Mouse (Mus musculus) heart, embryonic 14.5 days (tissue): ENCODE results near the gene Mst1. TPM values are rescaled to one million over a fixed set of nuclear protein-coding genes. Genes with fewer than 3 reads are reported as not detected.

ENCODE experiments used
- ATAC-seq: fragments of 200-750 bp; cut with Nextera tagmentation; 2 replicates; pipeline ENCODE4 v1.8.0; 2017; ENCODE audit warnings: low read depth, moderate TSS enrichment; ENCODE audit not compliant: insufficient number of reproducible peaks, insufficient read depth, low FRiP score
- H3K27ac ChIP-seq, 2 experiments: fragments of 200-500 bp in 1 of 2; fragments of 300-500 bp in 1 of 2; sonication (generic) in 1 of 2; replicated peaks in 1 of 2; 2 replicates each; pipeline ENCODE4 v1.5.1; 2012 to 2014; ENCODE audit warnings: low read depth in 2 of 2, low read length in 2 of 2, control low read depth in 1 of 2, mild to moderate bottlenecking in 1 of 2, mixed read lengths in 1 of 2; ENCODE audit not compliant: control insufficient read depth in 1 of 2, insufficient read depth in 1 of 2
- H3K27me3 ChIP-seq: fragments of 300-500 bp; sonication (generic); 2 replicates; pipeline ENCODE4 v1.6.1; 2014; ENCODE audit warnings: mild to moderate bottlenecking, low read length, control low read depth; ENCODE audit not compliant: control insufficient read depth, insufficient read depth
- H3K36me3 ChIP-seq: fragments of 300-500 bp; sonication (generic); 2 replicates; pipeline ENCODE4 v1.6.1; 2014; ENCODE audit warnings: mild to moderate bottlenecking, control low read depth, low read length, mixed read lengths; ENCODE audit not compliant: control insufficient read depth, insufficient read depth
- H3K4me1 ChIP-seq, 2 experiments: fragments of 200-500 bp in 1 of 2; fragments of 300-500 bp in 1 of 2; sonication (generic) in 1 of 2; 2 replicates each; pipeline ENCODE4 v1.6.1; 2012 to 2014; ENCODE audit warnings: low read length in 2 of 2, control low read depth in 1 of 2, mixed read lengths in 1 of 2; ENCODE audit not compliant: control insufficient read depth in 2 of 2, insufficient read depth in 2 of 2
- H3K4me2 ChIP-seq: fragments of 300-500 bp; sonication (generic); 2 replicates; pipeline ENCODE4 v1.6.1; 2014; ENCODE audit warnings: mild to moderate bottlenecking, low read length
- H3K4me3 ChIP-seq, 2 experiments: fragments of 200-500 bp in 1 of 2; fragments of 300-500 bp in 1 of 2; sonication (generic) in 1 of 2; 2 replicates each; pipeline ENCODE4 v1.5.1; 2012 to 2014; ENCODE audit warnings: low read length in 2 of 2, mild to moderate bottlenecking in 2 of 2, control low read depth in 1 of 2, low read depth in 1 of 2, moderate library complexity in 1 of 2; ENCODE audit not compliant: control insufficient read depth in 1 of 2, insufficient read depth in 1 of 2
- H3K9ac ChIP-seq: fragments of 300-500 bp; sonication (generic); 2 replicates; pipeline ENCODE4 v1.6.1; 2014; ENCODE audit warnings: mild to moderate bottlenecking, low read length
- H3K9me3 ChIP-seq: fragments of 300-500 bp; sonication (generic); 2 replicates; pipeline ENCODE4 v1.6.1; 2016; ENCODE audit warnings: low read length, control low read depth; ENCODE audit not compliant: control insufficient read depth
- WGBS: fragments of 180-500 bp; shearing (Covaris S2); extraction: QIAGEN DNeasy Blood & Tissue Kit; methylation state at CpG from one replicate; pipeline ENCODE4 v1.1.7; 2014; 5-methylcytosine and 5-hydroxymethylcytosine counted together
- polyA plus RNA-seq: library from polyadenylated mRNA; unstranded; fragments of >200 nt; fragmentation: Nextera tagmentation; extraction: Ambion mirVana; gene quantifications from 2 replicates; pipeline ENCODE4 v1.2.1, GENCODE M21; 2014

Mst1 gene
- polyA plus RNA-seq, 1 experiment from 2014 or later, result not detected

GRCm38 (mm10) chr9:108126436-108127180, 46.4 kb downstream of the Mst1 start:
- 86% methylated on average over 17 of the region's 17 CpGs for WGBS
- Histone ChIP-seq H3K27ac (no peak overlapping the region), H3K9ac (no peak overlapping the region), H3K4me2 (no peak overlapping the region), H3K36me3 (no peaks in the 10 kb centered on the region), H3K4me3 (no peak overlapping the region), H3K4me1 (no peaks in the 10 kb centered on the region; a peak in 1 of 4 replicates), H3K27me3 (no peaks in the 10 kb centered on the region), H3K9me3 (no peaks in the 10 kb centered on the region)
- ATAC-seq, result no peak

GRCm38 (mm10) chr9:108128248-108128647, 48.0 kb downstream of the Mst1 start:
- H3K27ac ChIP-seq, result no peak overlapping the region
- H3K4me2 ChIP-seq, result no peak overlapping the region
- WGBS, result 61% methylated on average over 11 of the region's 11 CpGs
- no peaks in the 10 kb centered on the region for H3K36me3 ChIP-seq
- ATAC-seq, result no peak
- H3K9me3 ChIP-seq, result no peaks in the 10 kb centered on the region
- no peak overlapping the region for H3K9ac ChIP-seq
- H3K4me3 ChIP-seq, result no peak overlapping the region
- no peaks in the 10 kb centered on the region for H3K27me3 ChIP-seq
- no peaks in the 10 kb centered on the region; a peak in 1 of 4 replicates for H3K4me1 ChIP-seq

GRCm38 (mm10) chr9:108129042-108129948, 49.1 kb downstream of the Mst1 start:
- no peaks in the 10 kb centered on the region for H3K9me3 ChIP-seq
- no peak overlapping the region for H3K27ac ChIP-seq
- no peak for ATAC-seq
- WGBS, result 65% methylated on average over 13 of the region's 13 CpGs
- H3K4me1 ChIP-seq, result no peaks in the 10 kb centered on the region; a peak in 1 of 4 replicates
- H3K9ac ChIP-seq, result no peak overlapping the region
- H3K4me2 ChIP-seq, result no peak overlapping the region
- no peaks in the 10 kb centered on the region for H3K27me3 ChIP-seq
- H3K4me3 ChIP-seq, result no peak overlapping the region
- H3K36me3 ChIP-seq, result no peaks in the 10 kb centered on the region

- H3K4me3 ChIP-seq, result no peak overlapping the region
- H3K36me3 ChIP-seq, result no peaks in the 10 kb centered on the region
- 84% methylated on average over 5 of the region's 5 CpGs for WGBS
- no peak overlapping the region for H3K4me2 ChIP-seq
- no peaks in the 10 kb centered on the region for H3K27me3 ChIP-seq
- H3K27ac ChIP-seq, result no peak overlapping the region
- no peak overlapping the region for H3K9ac ChIP-seq
- ATAC-seq, result no peak
- H3K4me1 ChIP-seq, result no peaks in the 10 kb centered on the region
- no peaks in the 10 kb centered on the region for H3K9me3 ChIP-seq
Observed at GRCm38 (mm10) chr9:108131502-108131901, 51.3 kb downstream of the Mst1 start.

GRCm38 (mm10) chr9:108132373-108132772, 52.1 kb downstream of the Mst1 start:
- Histone ChIP-seq H3K9ac (no peak overlapping the region), H3K36me3 (no peaks in the 10 kb centered on the region), H3K9me3 (no peaks in the 10 kb centered on the region), H3K27ac (no peak overlapping the region), H3K27me3 (no peaks in the 10 kb centered on the region), H3K4me3 (no peak overlapping the region), H3K4me2 (no peak overlapping the region), H3K4me1 (peaks cover 5 to 8% of the 10 kb centered on the region in 2 experiments; a peak in 2 of 4 replicates)
- ATAC-seq, result no peak
- 85% methylated on average over 3 of the region's 3 CpGs for WGBS

GRCm38 (mm10) chr9:108133478-108133877, 53.2 kb downstream of the Mst1 start:
- no peaks in the 10 kb centered on the region for H3K36me3 ChIP-seq

More at GRCm38 (mm10) chr9:108133478-108133877, 53.2 kb downstream of the Mst1 start:
- Histone ChIP-seq H3K4me2 (no peak overlapping the region), H3K9ac (no peak overlapping the region), H3K27ac (no peak overlapping the region), H3K27me3 (no peaks in the 10 kb centered on the region), H3K4me1 (peaks cover 9 to 12% of the 10 kb centered on the region in 2 experiments; a peak in 2 of 4 replicates), H3K9me3 (no peaks in the 10 kb centered on the region), H3K4me3 (no peak overlapping the region)
- 58% methylated on average over 1 of the region's 1 CpGs for WGBS
- ATAC-seq, result no peak
